Mouse (Mus musculus) kidney, embryonic 15.5 days (tissue): ENCODE data around the gene Soat1. TPM values are rescaled to one million over a fixed set of nuclear protein-coding genes. Genes with fewer than 3 reads are reported as not detected.

ENCODE experiments used
- ATAC-seq: fragments of 200-750 bp; cut with Nextera tagmentation; replicated peaks from 2 replicates; pipeline ENCODE4 v1.8.0; 2017; ENCODE audit warnings: moderate TSS enrichment; ENCODE audit not compliant: low FRiP score
- H3K27ac ChIP-seq: fragments of 300-500 bp; sonication (generic); 2 replicates; pipeline ENCODE4 v1.5.1; 2015; ENCODE audit warnings: mild to moderate bottlenecking, inconsistent platforms
- H3K27me3 ChIP-seq: fragments of 300-500 bp; sonication (generic); 2 replicates; pipeline ENCODE4 v1.6.1; 2015; ENCODE audit warnings: inconsistent platforms
- H3K36me3 ChIP-seq: fragments of 300-500 bp; sonication (generic); 2 replicates; pipeline ENCODE4 v1.6.1; 2015; ENCODE audit warnings: inconsistent platforms
- H3K4me1 ChIP-seq: fragments of 300-500 bp; sonication (generic); 2 replicates; pipeline ENCODE4 v1.6.1; 2015; ENCODE audit warnings: inconsistent platforms
- H3K4me2 ChIP-seq: fragments of 300-500 bp; sonication (generic); 2 replicates; pipeline ENCODE4 v1.6.1; 2015; ENCODE audit warnings: moderate library complexity, mild to moderate bottlenecking, inconsistent platforms
- H3K4me3 ChIP-seq: fragments of 300-500 bp; sonication (generic); replicated peaks from 2 replicates; pipeline ENCODE4 v1.5.1; 2015; ENCODE audit warnings: mild to moderate bottlenecking, inconsistent platforms
- H3K9ac ChIP-seq: fragments of 300-500 bp; sonication (generic); 2 replicates; pipeline ENCODE4 v1.6.1; 2015; ENCODE audit warnings: mild to moderate bottlenecking, inconsistent platforms
- H3K9me3 ChIP-seq: fragments of 300-500 bp; sonication (generic); replicated peaks from 2 replicates; pipeline ENCODE4 v1.6.1; 2016; ENCODE audit warnings: inconsistent platforms
- WGBS: fragments of 180-500 bp; shearing (Covaris S2); methylation state at CpG from one replicate; pipeline ENCODE4 v1.1.7; 2015; ENCODE audit warnings: mixed read lengths; 5-methylcytosine and 5-hydroxymethylcytosine counted together
- polyA plus RNA-seq: library from polyadenylated mRNA; unstranded; fragments of >200 nt; fragmentation: Nextera tagmentation; extraction: Ambion mirVana; gene quantifications from 2 replicates; pipeline ENCODE4 v1.2.1, GENCODE M21; 2015

Soat1 gene
- polyA plus RNA-seq, 1 experiment from 2014 or later: 40.2 TPM

DNA sequence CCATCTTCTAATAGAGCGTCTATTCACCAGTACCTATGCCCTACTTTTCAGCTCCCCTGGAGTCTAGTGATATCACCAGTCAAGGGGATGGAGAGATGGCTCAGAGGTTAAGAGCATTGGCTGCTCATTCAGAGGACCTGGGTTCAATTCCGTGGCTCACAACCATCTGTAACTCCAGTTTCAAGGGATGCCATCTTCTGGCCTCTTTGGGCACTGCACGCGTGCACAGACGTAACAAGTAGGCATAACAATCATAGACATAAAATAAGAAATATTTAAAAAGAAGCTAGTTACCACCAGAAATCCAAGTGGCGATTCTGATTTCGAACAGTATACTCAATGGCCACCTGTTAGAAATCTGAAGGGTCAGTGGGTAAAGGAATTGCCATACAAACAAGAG lies 13.4 kb upstream of the Soat1 start:
- 94% methylated on average over 7 of the region's 7 CpGs for WGBS
- Histone ChIP-seq H3K27ac (no peak overlapping the region), H3K9ac (no peak overlapping the region), H3K9me3 (no peaks in the 10 kb centered on the region), H3K4me2 (no peak overlapping the region), H3K4me1 (no peaks in the 10 kb centered on the region), H3K27me3 (no peaks in the 10 kb centered on the region), H3K36me3 (no peaks in the 10 kb centered on the region), H3K4me3 (no peak overlapping the region)
- ATAC-seq: no peak

DNA sequence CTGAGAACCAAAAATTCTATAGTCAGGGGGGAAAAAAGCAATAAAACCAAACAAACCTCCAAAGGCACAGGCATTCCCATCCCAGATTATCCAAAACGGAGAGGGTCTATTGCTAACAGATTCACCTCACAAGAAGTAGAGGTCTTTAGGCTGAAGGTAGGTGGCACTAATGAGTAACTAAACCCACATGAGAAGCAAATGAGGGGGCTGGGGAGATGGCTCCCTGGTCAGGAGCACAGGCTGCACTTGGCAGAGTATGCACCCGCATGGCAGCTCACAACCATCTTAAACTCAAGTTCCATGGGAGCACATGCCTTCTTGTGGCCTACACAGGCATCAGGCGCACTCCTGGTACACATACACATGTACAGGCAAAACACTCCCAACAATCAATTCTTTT lies 7.7 kb upstream of the Soat1 start:
- Histone ChIP-seq H3K4me2 (no peak overlapping the region), H3K36me3 (no peaks in the 10 kb centered on the region), H3K4me3 (no peak overlapping the region), H3K9ac (no peak overlapping the region), H3K27me3 (no peaks in the 10 kb centered on the region), H3K4me1 (0 out of 2 replicates have a peak, but pooled peaks cover 2% of the 10 kb centered on the region), H3K9me3 (no peaks in the 10 kb centered on the region), H3K27ac (no peak overlapping the region)
- no peak for ATAC-seq
- WGBS: 87% methylated on average over 3 of the region's 3 CpGs

DNA sequence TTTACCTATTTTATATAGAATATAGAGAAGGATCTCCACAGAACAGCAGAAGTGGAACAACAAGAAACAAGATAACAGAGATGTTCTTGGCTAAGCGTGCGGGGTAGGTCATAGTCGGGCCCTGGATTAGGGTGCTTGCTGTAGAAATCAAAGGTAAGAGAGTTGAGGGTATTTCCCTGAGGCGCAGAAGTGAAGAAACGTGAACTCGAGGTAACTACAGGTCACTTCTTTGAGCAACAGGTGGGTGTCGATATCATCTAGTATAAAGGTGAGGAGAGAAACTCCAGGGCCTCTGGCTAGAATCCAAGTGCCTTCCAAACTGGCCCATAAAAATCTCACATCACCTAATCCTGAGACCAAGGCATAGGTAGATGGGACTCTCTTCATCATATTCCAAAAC lies 2.4 kb upstream of the Soat1 start:
- H3K4me2 ChIP-seq: no peak overlapping the region
- H3K36me3 ChIP-seq: no peaks in the 10 kb centered on the region
- no peak overlapping the region for H3K9ac ChIP-seq
- no peaks in the 10 kb centered on the region for H3K27me3 ChIP-seq
- no peak overlapping the region for H3K27ac ChIP-seq
- no peak for ATAC-seq
- H3K4me1 ChIP-seq: peaks cover 26% of the 10 kb centered on the region; the same call in 1 of the 2 replicates
- no peak overlapping the region for H3K4me3 ChIP-seq
- WGBS: 43% methylated on average over 7 of the region's 7 CpGs
- H3K9me3 ChIP-seq: no peaks in the 10 kb centered on the region

DNA sequence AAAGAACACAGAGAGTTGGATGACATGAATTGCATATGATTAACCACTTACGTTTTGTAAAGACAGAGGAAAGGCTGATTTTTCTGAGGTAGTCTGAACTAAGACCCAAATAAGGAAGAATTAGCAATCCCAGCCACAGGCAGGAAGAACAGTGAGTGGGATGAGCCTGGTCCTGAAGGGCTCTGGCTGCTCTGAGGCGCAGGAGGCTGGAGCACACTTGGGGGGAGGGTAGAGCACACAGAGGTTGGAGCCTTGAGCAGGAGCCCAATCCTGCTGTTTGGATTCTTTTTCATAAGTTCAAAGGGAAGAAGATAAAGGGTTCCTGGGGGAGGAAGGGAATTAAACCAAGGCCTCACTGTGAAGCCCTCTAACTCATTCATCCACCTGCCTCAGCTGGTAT lies 1.9 kb upstream of the Soat1 start:
- Histone ChIP-seq H3K27ac (no peak overlapping the region), H3K9ac (no peak overlapping the region), H3K27me3 (no peaks in the 10 kb centered on the region), H3K4me2 (no peak overlapping the region), H3K9me3 (no peaks in the 10 kb centered on the region), H3K4me3 (no peak overlapping the region), H3K36me3 (no peaks in the 10 kb centered on the region), H3K4me1 (peaks cover 30% of the 10 kb centered on the region)
- WGBS: 26% methylated on average over 2 of the region's 2 CpGs
- ATAC-seq: no peak

DNA sequence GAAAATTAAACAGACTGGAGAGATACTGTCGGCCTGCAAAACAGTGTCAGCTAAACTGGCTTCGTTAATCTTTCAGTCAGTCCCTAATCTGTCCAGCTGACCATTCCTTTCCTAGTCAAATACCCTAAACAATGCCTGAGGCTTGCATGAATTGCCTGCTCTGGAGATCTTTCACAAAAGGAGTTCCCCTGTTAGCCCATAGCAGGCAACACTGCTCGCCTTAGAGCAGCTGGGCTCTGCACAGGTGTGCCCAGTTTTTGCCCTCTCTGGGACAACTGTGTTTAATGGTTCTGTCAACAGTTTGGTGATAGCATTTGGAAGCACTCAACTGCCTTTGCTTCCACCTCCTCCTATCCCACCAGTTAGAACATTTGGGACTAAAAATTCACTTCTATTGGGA lies 723 bp upstream of the Soat1 start:
- Histone ChIP-seq H3K4me3 (no peak overlapping the region), H3K36me3 (no peaks in the 10 kb centered on the region), H3K9ac (no peak overlapping the region), H3K4me1 (peaks cover 36% of the 10 kb centered on the region), H3K27me3 (no peaks in the 10 kb centered on the region), H3K4me2 (no peak overlapping the region), H3K9me3 (no peaks in the 10 kb centered on the region), H3K27ac (no peak overlapping the region)
- WGBS: 62% methylated on average over 3 of the region's 3 CpGs
- no peak for ATAC-seq

DNA sequence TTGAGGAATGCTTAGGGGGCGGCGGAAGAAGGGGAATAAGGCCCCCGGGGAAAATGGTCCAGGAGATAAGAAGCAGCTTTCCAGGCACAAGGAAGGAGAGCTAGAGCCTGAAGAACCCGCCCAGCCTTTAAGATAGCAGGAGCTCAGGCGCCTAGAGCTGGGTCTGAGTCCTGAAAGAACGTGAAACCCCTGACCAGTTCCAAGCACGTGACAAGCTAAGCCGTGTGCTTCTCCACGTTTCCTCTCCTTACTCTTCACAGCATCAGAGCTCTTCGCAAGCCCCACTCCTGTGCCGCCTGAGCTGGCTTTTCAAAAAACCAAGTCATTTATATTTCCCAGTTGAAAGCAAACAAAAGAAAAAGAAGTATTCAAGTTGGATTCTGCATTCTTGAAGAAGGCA lies 1.1 kb downstream of the Soat1 start:
- Histone ChIP-seq H3K36me3 (no peaks in the 10 kb centered on the region; the same call in 1 of the 2 replicates), H3K27ac (peak overlapping the region; percentile 9; the same call in 1 of the 2 replicates)

DNA sequence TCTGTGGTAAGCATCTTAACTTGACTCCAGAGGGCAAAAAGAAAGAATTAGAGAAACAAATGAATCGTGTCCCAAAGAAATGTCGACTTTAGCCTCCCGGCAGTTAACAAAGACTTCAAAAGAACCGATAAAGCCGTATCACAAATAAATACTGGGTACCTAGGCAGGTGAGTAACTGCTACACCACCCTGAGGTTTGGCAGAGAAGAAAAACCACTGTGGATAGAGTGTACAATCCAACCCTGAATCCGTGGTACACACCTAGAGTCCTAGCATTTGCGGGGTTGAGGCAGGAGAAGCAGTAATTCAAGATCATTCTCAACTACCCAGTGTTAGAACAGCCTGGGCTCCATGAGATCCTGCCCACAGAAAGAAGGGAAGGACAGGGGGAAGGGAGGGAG lies 2.2 kb downstream of the Soat1 start:
- 0 out of 2 replicates have a peak, but pooled peaks cover 4% of the 10 kb centered on the region for H3K9me3 ChIP-seq
- no peaks in the 10 kb centered on the region for H3K27me3 ChIP-seq
- H3K4me3 ChIP-seq: peak overlapping the region; percentile 15
- ATAC-seq: no peak
- H3K36me3 ChIP-seq: no peaks in the 10 kb centered on the region; the same call in 1 of the 2 replicates
- no peak overlapping the region for H3K27ac ChIP-seq
- 82% methylated on average over 7 of the region's 7 CpGs for WGBS
- H3K4me1 ChIP-seq: peaks cover 47% of the 10 kb centered on the region
- H3K9ac ChIP-seq: no peak overlapping the region
- H3K4me2 ChIP-seq: peak overlapping the region; percentile 81

More for the DNA sequence above, 1.1 kb downstream of the Soat1 start:
- H3K27me3 ChIP-seq: no peaks in the 10 kb centered on the region
- peak overlapping the region; percentile 91 for H3K4me3 ChIP-seq
- 0 out of 2 replicates have a peak, but pooled peaks have one; percentile 27 for ATAC-seq
- H3K4me2 ChIP-seq: peak overlapping the region; percentile 81
- 0 out of 2 replicates have a peak, but pooled peaks cover 4% of the 10 kb centered on the region for H3K9me3 ChIP-seq
- WGBS: 3% methylated on average over 11 of the region's 11 CpGs
- peak overlapping the region; percentile 4; the same call in 1 of the 2 replicates for H3K9ac ChIP-seq
- peaks cover 47% of the 10 kb centered on the region for H3K4me1 ChIP-seq

DNA sequence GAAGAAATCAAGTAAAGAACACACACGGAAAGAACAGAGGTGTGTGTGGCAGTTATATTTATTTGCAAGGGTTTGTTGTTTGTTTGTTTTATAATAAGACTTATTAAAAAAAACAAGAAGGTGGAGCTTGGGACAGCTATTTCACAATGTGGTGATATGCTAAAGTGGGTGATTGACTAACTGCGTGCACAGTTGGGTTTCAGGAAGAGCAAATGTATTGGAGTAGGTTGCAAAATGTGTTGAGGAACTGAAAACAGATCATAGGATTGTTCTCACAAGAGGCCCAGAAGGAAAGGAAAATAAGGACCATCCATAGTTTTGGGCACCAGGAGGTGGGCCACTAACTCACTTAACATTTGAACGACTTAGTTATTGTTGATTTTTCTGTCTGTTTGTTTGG lies 3.1 kb downstream of the Soat1 start:
- Histone ChIP-seq H3K36me3 (peaks cover 8% of the 10 kb centered on the region), H3K9ac (no peak overlapping the region), H3K9me3 (peaks cover 4% of the 10 kb centered on the region; the same call in 1 of the 2 replicates), H3K4me2 (peak overlapping the region; percentile 6; the same call in 1 of the 2 replicates), H3K27ac (no peak overlapping the region), H3K27me3 (no peaks in the 10 kb centered on the region), H3K4me3 (no peak overlapping the region), H3K4me1 (peaks cover 45% of the 10 kb centered on the region)
- ATAC-seq: no peak
- 78% methylated on average over 3 of the region's 3 CpGs for WGBS

DNA sequence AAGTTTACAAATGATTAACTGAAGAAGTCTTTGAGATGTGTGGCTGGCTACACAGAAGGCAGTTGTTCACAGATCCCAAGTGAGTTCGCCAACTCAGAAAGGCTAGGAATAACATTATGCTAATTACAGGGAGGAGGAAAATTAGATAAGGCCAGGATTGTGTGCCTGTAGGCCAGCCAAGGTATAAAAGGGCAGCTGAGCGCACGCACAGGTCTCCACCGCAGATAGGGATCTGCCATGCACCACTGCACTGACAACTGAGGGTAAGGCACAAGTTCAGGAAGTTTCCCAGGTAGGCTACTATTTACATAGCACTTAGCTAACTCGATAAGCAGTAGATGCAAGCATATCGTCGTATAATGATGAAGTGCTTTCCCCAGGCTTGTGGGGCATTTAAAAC lies 3.6 kb downstream of the Soat1 start:
- peaks cover 41% of the 10 kb centered on the region for H3K4me1 ChIP-seq
- WGBS: 40% methylated on average over 7 of the region's 7 CpGs
- H3K27ac ChIP-seq: 0 out of 2 replicates have a peak overlapping the region, but pooled peaks have one; percentile 28
- H3K9me3 ChIP-seq: peaks cover 4% of the 10 kb centered on the region; the same call in 1 of the 2 replicates
- H3K4me3 ChIP-seq: no peak overlapping the region
- ATAC-seq: 0 out of 2 replicates have a peak, but pooled peaks have one; percentile 20
- peak overlapping the region; percentile 6; the same call in 1 of the 2 replicates for H3K4me2 ChIP-seq
- H3K36me3 ChIP-seq: peaks cover 13% of the 10 kb centered on the region
- no peaks in the 10 kb centered on the region for H3K27me3 ChIP-seq
- H3K9ac ChIP-seq: no peak overlapping the region

DNA sequence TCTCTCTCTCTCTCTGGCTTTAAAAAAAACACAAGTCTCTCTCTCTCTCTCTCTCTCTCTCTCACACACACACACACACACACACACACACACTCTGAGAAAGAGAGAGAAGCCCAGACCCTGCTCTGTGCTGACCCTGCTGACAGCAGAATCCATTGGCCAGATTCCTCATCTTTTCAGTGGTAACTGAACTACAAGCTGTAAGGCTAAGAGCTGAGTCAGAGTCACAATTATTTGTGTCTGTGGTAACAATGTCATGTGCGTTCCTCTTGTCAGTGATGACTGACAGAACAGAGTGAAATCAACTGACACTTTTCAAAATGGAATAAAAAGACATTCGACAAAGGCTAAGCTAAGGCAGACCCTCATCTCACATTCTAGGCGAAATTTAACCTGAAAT lies 5.6 kb downstream of the Soat1 start:
- peaks cover 4% of the 10 kb centered on the region; the same call in 1 of the 2 replicates for H3K9me3 ChIP-seq
- no peak overlapping the region for H3K4me3 ChIP-seq
- peaks cover 21% of the 10 kb centered on the region for H3K36me3 ChIP-seq
- H3K27ac ChIP-seq: no peak overlapping the region
- no peak overlapping the region for H3K4me2 ChIP-seq
- WGBS: 79% methylated on average over 3 of the region's 3 CpGs
- no peak for ATAC-seq
- H3K27me3 ChIP-seq: no peaks in the 10 kb centered on the region
- no peak overlapping the region for H3K9ac ChIP-seq
- peaks cover 39% of the 10 kb centered on the region for H3K4me1 ChIP-seq

DNA sequence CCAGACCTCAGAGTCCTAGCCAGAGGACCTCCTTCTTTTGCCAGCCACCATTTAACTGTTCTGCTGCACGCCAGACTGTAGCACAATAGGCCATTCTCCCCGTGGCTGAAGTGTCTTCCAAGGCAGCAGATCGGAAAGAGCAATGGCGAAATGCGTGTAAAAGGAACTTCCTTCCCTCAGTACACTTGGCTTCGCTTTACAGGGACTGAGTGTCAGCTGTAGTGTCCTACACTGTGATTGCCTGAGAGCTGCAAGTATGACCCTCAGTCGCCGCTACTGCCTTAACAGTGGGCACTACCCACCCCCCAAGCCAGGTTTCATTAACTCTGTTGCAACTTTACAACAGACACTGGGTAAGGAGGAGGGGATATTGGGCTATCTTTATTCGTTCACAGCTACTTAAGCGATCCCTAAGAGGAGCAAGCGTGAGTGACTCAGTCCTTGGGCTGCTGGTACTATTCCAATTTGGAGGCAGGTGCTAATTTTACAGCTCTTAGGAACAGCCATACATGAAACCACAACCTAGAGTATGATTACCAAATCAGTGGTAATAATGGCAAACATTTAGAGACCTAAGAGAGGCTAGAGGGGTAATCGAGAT lies 6.4 kb downstream of the Soat1 start:
- WGBS: 54% methylated on average over 12 of the region's 12 CpGs
- no peak overlapping the region for H3K27ac ChIP-seq
- no peaks in the 10 kb centered on the region for H3K27me3 ChIP-seq
- peaks cover 26% of the 10 kb centered on the region for H3K36me3 ChIP-seq
- H3K4me3 ChIP-seq: no peak overlapping the region
- H3K4me1 ChIP-seq: peaks cover 34% of the 10 kb centered on the region
- no peak overlapping the region for H3K4me2 ChIP-seq
- peaks cover 4% of the 10 kb centered on the region; the same call in 1 of the 2 replicates for H3K9me3 ChIP-seq
- no peak for ATAC-seq
- no peak overlapping the region for H3K9ac ChIP-seq

DNA sequence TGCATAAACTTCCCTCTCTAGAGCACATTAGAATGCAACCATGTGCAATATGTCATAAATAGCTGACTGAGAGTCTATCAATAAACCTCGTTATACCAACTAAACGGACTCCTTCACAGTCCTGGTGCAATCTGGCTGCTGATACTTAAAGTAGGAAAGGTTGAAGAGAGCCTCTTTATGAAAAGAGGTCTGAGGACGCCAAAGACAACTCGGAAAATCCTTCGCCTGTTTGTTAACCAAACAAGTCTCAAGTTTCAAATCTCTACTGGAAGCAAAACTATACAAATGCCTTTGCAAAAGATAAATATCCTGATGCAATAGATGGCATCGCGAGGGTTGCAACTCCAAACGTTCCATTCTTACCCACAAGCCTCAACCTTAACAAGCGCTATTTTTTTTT lies 9.2 kb downstream of the Soat1 start:
- no peaks in the 10 kb centered on the region for H3K27me3 ChIP-seq
- 83% methylated on average over 9 of the region's 9 CpGs for WGBS

More for the DNA sequence above, 9.2 kb downstream of the Soat1 start:
- ATAC-seq: no peak
- H3K36me3 ChIP-seq: peaks cover 26% of the 10 kb centered on the region
- no peak overlapping the region for H3K9ac ChIP-seq
- no peak overlapping the region for H3K4me2 ChIP-seq
- no peak overlapping the region for H3K27ac ChIP-seq
- H3K9me3 ChIP-seq: peaks cover 4% of the 10 kb centered on the region; the same call in 1 of the 2 replicates
- peaks cover 19% of the 10 kb centered on the region; the same call in 1 of the 2 replicates for H3K4me1 ChIP-seq
- H3K4me3 ChIP-seq: no peak overlapping the region
